Mouse (Mus musculus) 416B (cell line): ENCODE results near the gene Rpl37a.

Source experiments
- DNase-seq: peaks from one replicate; pipeline ENCODE4 v3.0.0; 2011; ENCODE audit warnings: low read depth

Gene Rpl37a

DNA sequence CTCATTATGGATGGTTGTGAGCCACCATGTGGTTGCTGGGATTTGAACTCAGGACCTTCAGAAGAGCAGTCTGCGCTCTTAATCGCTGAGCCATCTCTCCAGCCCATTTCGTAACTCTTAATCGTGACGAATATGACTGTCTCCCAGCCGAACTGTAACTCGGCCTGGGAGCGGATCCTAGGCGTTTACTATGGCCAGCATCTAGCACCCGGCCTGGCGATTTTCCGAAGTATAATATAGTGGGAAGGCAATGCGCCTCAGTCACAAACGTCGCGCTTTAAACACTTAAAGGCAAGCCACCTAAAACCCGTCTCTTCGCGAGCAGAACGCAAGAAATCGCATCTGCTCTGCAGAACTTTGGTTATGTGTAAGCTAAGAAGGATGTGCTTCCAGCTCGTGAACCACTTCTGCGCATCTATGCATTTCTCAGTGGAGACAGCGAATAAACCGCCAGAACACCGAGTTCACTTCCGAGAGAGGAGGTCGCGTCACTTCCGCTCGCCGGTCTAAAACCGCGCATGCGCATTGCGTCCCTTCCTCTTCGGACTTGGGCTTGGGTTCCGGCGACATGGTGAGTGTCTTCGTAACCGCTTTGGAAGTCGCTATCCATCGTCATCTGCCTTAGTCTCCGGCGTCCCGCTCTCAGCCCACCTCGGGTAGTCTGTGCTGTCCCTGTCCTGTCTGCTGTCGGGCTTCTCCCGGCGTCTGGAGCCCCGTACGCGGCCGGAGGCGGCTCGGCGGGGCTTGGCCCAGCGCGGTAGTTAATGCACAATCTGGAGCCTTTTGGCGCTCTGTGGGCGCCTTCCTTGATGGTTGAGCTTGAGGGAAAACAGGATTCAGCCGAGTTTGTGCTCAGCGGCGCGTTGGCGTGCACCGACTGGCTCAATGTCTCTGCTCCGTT lies at the start of gene Rpl37a:
Gene Rpl37a, plus strand, starts transcription at position 538 of the 901 bp plus-strand sequence.
- peak; percentile 94 for DNase-seq

DNA sequence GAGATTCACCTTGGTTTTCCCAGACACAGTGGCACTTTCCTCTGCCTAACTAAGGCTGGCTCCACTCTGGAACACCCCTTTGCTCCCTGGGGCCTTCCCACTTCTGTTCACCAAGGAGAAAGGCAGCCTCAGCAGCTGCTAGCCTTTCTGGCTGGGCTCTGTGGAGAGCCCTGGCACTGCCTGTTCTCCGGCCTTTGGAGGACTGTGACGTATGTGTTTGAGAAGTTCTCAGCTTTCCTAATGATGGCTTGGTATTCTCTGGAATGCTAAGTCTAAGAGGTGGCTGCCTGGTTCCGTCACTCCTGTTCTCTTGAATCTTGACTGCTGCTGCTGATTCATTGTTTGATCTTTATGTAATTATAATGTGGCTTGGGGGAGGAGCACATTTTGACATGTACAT lies 38.0 kb upstream of the Rpl37a start:
- DNase-seq = no peak

- DNase-seq = peak; percentile 75
Measured at GRCm38 (mm10) chr1:72696256-72696655, 14.8 kb upstream of the Rpl37a start.

- no peak for DNase-seq
Measured at GRCm38 (mm10) chr1:72698651-72699050, 12.4 kb upstream of the Rpl37a start.

- DNase-seq = no peak
Measured at GRCm38 (mm10) chr1:72700479-72700878, 10.6 kb upstream of the Rpl37a start, which contains the start of gene Ankar. Gene Ankar (minus strand): TSS chr1:72700579.

GRCm38 (mm10) chr1:72707525-72707924 lies 3.6 kb upstream of the Rpl37a start:
- DNase-seq = peak; percentile 51

DNA sequence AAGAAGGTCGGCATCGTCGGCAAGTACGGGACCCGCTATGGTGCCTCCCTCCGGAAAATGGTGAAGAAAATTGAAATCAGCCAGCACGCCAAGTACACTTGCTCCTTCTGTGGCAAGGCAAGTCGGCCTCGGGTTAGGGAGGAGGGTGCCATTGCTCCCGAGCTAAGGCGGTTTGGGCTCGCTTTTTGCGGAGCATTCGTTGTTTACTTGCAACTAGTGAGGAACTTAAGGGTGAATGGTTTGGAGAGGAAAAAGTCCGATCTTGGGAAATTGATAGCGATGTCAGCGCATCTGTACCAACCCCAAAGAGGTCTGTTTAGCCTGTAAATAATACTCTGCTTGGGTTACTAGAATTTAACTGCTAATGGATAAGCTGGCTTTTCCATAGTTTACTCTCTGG lies 594 bp downstream of the Rpl37a start:
- DNase-seq = peak; percentile 34

DNA sequence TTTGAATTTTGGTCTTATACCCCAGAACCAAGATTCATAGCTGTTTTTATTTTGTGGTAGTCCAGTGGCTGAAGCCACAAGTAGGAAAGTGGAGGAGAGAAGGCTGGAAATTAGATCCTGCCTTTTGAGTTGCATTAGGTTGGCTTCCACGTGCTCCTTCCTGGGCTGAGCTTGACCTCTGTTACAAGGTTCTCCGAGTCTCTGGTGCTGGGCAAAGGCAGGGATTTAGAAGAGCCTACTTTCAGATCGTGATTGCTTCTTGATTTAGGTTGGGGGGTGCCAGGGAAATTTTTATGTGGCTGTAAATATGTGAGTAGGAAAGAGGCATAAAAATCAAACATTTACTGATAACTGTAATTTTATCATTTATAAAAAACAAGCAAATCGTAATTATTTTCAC lies 3.5 kb downstream of the Rpl37a start:
- peak; percentile 14 for DNase-seq

DNA sequence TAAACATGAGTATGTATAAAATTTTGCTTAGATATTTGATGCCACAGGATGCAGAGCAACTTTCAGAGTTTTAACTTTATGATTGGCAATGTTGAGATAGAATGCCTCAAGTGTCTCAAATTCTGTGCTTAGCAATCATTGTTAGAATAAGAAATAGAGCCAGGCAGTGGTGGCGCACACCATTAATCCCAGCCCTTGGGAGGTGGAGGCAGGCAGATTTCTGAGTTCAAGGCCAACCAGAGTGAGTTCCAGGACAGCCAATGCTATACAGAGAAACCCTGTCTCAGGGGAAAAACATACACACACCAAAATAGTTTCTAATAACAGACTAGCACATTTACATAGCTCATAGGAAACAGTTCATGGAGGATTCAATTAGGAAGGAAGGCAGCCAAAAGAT lies 4.0 kb downstream of the Rpl37a start:
- peak; percentile 4 for DNase-seq

DNA sequence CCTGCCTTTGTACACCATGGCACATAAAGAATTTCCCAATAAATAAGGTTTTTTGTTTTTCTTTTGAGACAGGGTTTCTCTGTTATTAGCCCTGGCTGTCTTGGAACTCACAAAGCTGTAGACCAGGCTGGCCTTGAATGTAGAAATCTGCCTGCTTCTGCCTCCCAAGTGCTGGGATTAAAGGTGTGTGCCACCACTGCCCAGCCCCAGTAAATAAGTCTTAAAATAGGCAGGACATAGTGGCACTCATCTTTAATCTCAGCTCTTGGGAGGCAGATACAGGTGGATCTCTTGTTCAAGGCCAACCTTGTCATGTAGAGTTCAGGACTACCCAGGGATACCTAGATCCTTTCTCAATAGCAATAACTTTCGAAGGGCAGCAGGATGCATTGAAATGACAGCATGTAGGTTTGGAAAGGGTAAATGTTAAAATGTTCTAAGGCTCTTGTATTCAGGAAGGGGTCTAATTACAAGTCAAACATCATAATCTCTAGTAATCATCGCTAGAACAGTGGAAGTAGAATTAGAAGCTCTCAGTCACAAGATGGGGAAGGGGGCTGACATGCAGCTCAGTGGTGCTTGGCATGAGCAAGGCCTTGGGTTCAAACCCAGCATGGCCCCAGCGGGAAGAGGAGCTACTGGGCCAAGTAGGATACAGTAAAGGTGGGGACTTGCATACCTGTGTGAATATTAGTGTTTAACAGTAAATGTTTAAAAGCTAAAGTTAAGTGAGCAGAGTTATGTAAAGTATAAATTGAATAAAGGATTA lies 4.7 kb downstream of the Rpl37a start:
- peak; percentile 32 for DNase-seq

GRCm38 (mm10) chr1:72716421-72716820 lies 5.3 kb downstream of the Rpl37a start:
- peak; percentile 19 for DNase-seq

GRCm38 (mm10) chr1:72716926-72717325 lies 5.8 kb downstream of the Rpl37a start:
- DNase-seq = peak; percentile 80

DNA sequence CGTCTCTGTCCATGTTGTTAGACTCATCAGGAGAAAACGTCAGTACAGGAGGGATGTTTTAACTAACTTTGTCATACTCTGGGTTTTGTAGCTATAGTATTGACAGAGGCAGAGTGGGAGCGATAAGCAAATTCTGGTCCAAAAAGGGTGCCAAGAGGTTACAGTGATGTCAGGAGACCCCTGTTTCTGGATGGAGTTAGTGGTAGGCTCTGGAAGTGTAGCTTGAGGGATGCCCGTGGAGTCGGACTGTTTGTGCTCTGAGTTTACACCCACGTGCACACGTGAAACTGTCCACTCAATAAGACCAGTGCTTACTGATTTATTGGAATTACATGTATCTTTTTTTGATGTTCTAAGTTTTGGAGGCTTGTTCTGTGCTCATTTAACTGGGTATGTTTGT lies 6.5 kb downstream of the Rpl37a start:
- DNase-seq = no peak

GRCm38 (mm10) chr1:72718846-72719245 lies 7.8 kb downstream of the Rpl37a start:
- DNase-seq = peak; percentile 64

DNA sequence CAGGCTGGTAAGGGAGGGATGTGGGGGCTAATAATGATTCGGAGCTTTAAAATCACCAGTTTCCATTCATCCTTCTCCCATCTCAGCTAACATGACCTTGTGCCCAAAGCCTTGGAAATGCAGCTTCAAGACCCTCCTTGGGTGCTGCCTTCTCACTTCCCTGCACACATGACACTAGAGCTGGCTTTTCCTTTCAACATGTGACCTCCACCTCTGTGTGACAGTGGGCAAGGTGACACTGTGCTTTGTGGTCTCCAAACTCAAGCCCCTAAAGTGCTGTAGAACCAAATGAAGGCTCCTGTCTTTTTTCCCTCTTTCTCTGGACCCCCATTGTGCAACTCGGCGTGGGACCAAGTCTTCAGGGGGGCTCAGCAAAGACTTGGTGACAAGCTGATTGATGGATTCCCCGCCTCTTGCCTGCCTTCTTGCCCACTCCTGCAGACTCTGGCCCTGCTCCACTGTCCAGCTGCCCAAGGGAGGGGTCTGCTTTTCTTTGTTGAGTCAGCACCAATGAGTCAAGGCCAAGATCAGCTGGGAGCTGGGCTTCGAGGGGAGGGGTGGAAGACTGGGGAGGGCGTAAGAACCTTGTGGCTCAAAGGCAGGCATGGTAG lies 9.1 kb downstream of the Rpl37a start:
- no peak for DNase-seq

GRCm38 (mm10) chr1:72722646-72723045 lies 11.6 kb downstream of the Rpl37a start:
- DNase-seq = no peak

GRCm38 (mm10) chr1:72724354-72724753 lies 13.3 kb downstream of the Rpl37a start:
- peak; percentile 14 for DNase-seq

GRCm38 (mm10) chr1:72725941-72726340 lies 14.9 kb downstream of the Rpl37a start:
- no peak for DNase-seq

GRCm38 (mm10) chr1:72728781-72729180 lies 17.7 kb downstream of the Rpl37a start:
- no peak for DNase-seq

DNA sequence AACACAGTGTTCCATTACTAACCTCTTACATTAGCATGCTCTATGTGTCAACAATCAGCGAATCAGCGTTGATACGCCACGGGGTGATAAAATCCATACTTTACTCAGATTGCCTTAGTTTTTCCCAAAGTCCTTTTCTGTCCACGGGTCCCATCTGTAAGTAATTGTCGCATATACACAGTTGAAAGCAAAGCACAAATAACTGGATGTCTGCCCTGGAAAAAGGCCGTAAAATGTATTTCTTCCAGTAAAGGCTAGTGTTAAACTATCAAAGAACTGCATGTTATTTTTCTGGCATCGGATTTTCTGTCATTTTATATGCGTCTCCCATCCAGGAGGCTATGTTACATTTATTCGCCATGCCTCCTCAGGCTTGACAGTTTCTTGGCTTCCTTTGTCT lies 19.0 kb downstream of the Rpl37a start:
- no peak for DNase-seq

- DNase-seq = no peak
Measured at GRCm38 (mm10) chr1:72733191-72733691, 22.2 kb downstream of the Rpl37a start.

- DNase-seq = no peak
Measured at GRCm38 (mm10) chr1:72736397-72737125, 25.5 kb downstream of the Rpl37a start.
